In genomic region chr9:17587968-17588550, GRCm38 (mm10) we compare ENCODE assay signal across 27 mouse cellular contexts.
DNase-seq lines count a peak whose midpoint lies in the region; ATAC-seq and TF ChIP-seq lines count a peak whose summit lies in the region.
"Had no signal": no experiment of that assay in that cellular context is flagged by ENCODE, and none has a peak within 500 bp of the region (broad histone marks: within the 10 kb centered on the region; RNA-seq: fewer than 3 reads in every experiment).

No protein-coding gene starts in this region.

- H3K36me3 ChIP-seq in hindbrain, postnatal 0 days (ENCODE audit: insufficient read depth, low read length) = no peaks in the 10 kb centered on the region
- H3K36me3 ChIP-seq in hindbrain, embryonic 14.5 days (replicated peaks; ENCODE audit: control insufficient read depth, insufficient read depth) = no peaks in the 10 kb centered on the region
- no peaks in the 10 kb centered on the region for H3K36me3 ChIP-seq in neural tube, embryonic 11.5 days (ENCODE audit: control insufficient read depth, insufficient read depth, low read length)
- H3K36me3 ChIP-seq: embryonic facial prominence, embryonic 15.5 days; G1E; liver, embryonic 15.5 days; midbrain, embryonic 10.5 days had no signal

- no peak overlapping the region for H3K4me3 ChIP-seq in hindbrain, postnatal 0 days (ENCODE audit: low read length)
- H3K4me3 ChIP-seq in hindbrain, embryonic 14.5 days (replicated peaks; ENCODE audit: low read length) = no peak overlapping the region
- no peak overlapping the region for H3K4me3 ChIP-seq in neural tube, embryonic 11.5 days (ENCODE audit: low read depth, low read length)
- H3K4me3 ChIP-seq: embryonic facial prominence, embryonic 15.5 days; forebrain, embryonic 13.5 days; left cerebral cortex, adult 2 months; liver, embryonic 15.5 days; midbrain, embryonic 10.5 days had no signal

- H3K4me2 ChIP-seq in hindbrain, postnatal 0 days (ENCODE audit: low read depth, low read length) = no peak overlapping the region
- no peak overlapping the region for H3K4me2 ChIP-seq in hindbrain, embryonic 14.5 days (replicated peaks)
- H3K4me2 ChIP-seq in neural tube, embryonic 11.5 days (ENCODE audit: low read depth) = no peak overlapping the region
- H3K4me2 ChIP-seq: embryonic facial prominence, embryonic 15.5 days; forebrain, embryonic 13.5 days; liver, embryonic 15.5 days; lung, embryonic 14.5 days had no signal

- no peaks in the 10 kb centered on the region for H3K27me3 ChIP-seq in hindbrain, postnatal 0 days (ENCODE audit: insufficient read depth, low read length)
- no peaks in the 10 kb centered on the region for H3K27me3 ChIP-seq in hindbrain, embryonic 14.5 days (ENCODE audit: control insufficient read depth, insufficient read depth, low read length)
- H3K27me3 ChIP-seq in neural tube, embryonic 11.5 days (ENCODE audit: control insufficient read depth, insufficient read depth, low read length) = no peaks in the 10 kb centered on the region
- H3K27me3 ChIP-seq: embryonic facial prominence, embryonic 15.5 days; forebrain, embryonic 13.5 days; liver, embryonic 15.5 days had no signal

- no peaks in the 10 kb centered on the region for H3K9me3 ChIP-seq in hindbrain, postnatal 0 days (ENCODE audit: low read length)
- no peaks in the 10 kb centered on the region for H3K9me3 ChIP-seq in hindbrain, embryonic 14.5 days (ENCODE audit: control insufficient read depth, low read length)
- H3K9me3 ChIP-seq in neural tube, embryonic 11.5 days (ENCODE audit: control insufficient read depth, low read length) = no peaks in the 10 kb centered on the region
- H3K9me3 ChIP-seq: embryonic facial prominence, embryonic 15.5 days; forebrain, embryonic 13.5 days; G1E; liver, embryonic 15.5 days; midbrain, embryonic 10.5 days had no signal

- WGBS in hindbrain, postnatal 0 days = 59% methylated on average over 2 of the region's 2 CpGs
- WGBS in hindbrain, embryonic 14.5 days = 65% methylated on average over 2 of the region's 2 CpGs
- WGBS in neural tube, embryonic 11.5 days = 64% methylated on average over 2 of the region's 2 CpGs

- peak; percentile 7 for DNase-seq in cerebellum, postnatal 10 days
- no peak for DNase-seq in cerebellum, adult 18-20 months
- peak; percentile 14 for DNase-seq in hindbrain, postnatal 0 days (ENCODE audit: low spot score)
- no peak for DNase-seq in hindbrain, embryonic 14.5 days (ENCODE audit: low spot score)
- DNase-seq in neural tube, embryonic 11.5 days (ENCODE audit: low spot score) = peak; percentile 16
- no peak for DNase-seq in neural tube, embryonic 10.5 days (ENCODE audit: extremely low spot score, low spot score)
- DNase-seq in left cerebral cortex, postnatal 10 days (ENCODE audit: extremely low spot score in 1 of 2, low spot score in 2 of 2) = no peak
- DNase-seq in heart, postnatal 14 days = no peak
- DNase-seq: adrenal gland, adult 8-10 months; cerebellum, adult 11 months; cerebellum, adult 9-11 months; gastrocnemius, postnatal 14 days; kidney, adult 9 months; kidney, postnatal 14 days; lung, embryonic 14.5 days; lung, postnatal 14 days; right cerebral cortex, postnatal 4 days; thymus, adult 18-20 months; thymus, postnatal 36 days had no signal

- ATAC-seq in hindbrain, postnatal 0 days = no peak
- no peak for ATAC-seq in hindbrain, embryonic 14.5 days (ENCODE audit: low FRiP score)
- ATAC-seq in neural tube, embryonic 11.5 days (ENCODE audit: insufficient read depth, low FRiP score, low TSS enrichment) = no peak
- ATAC-seq: forebrain, embryonic 13.5 days; intestine, embryonic 16.5 days had no signal

- H3K27ac ChIP-seq in hindbrain, postnatal 0 days = no peak overlapping the region
- no peak overlapping the region for H3K27ac ChIP-seq in hindbrain, embryonic 14.5 days
- H3K27ac ChIP-seq in neural tube, embryonic 11.5 days (ENCODE audit: low read depth, low read length) = no peak overlapping the region
- H3K27ac ChIP-seq: embryonic facial prominence, embryonic 15.5 days; forebrain, embryonic 13.5 days; left cerebral cortex, adult 2 months; liver, embryonic 15.5 days; midbrain, embryonic 10.5 days; stomach, postnatal 0 days had no signal

- intact Hi-C loops in left cerebral cortex, postnatal 10 days (cut with DNase I) = no loop called here
- intact Hi-C loops in heart, postnatal 14 days (cut with DNase I) = no loop called here

- no peak overlapping the region for H3K9ac ChIP-seq in hindbrain, postnatal 0 days (replicated peaks; ENCODE audit: low read length)
- H3K9ac ChIP-seq in hindbrain, embryonic 14.5 days = no peak overlapping the region
- H3K9ac ChIP-seq in neural tube, embryonic 11.5 days (ENCODE audit: low read length) = no peak overlapping the region
- H3K9ac ChIP-seq: embryonic facial prominence, embryonic 15.5 days; forebrain, embryonic 13.5 days; liver, embryonic 15.5 days; lung, embryonic 14.5 days had no signal

- H3K4me1 ChIP-seq in hindbrain, postnatal 0 days (ENCODE audit: insufficient read depth, low read length) = no peaks in the 10 kb centered on the region
- no peaks in the 10 kb centered on the region for H3K4me1 ChIP-seq in hindbrain, embryonic 14.5 days (replicated peaks; ENCODE audit: control insufficient read depth, insufficient read depth, low read length)
- no peaks in the 10 kb centered on the region for H3K4me1 ChIP-seq in neural tube, embryonic 11.5 days (ENCODE audit: control insufficient read depth, insufficient read depth, low read length)
- H3K4me1 ChIP-seq: embryonic facial prominence, embryonic 15.5 days; forebrain, embryonic 13.5 days; liver, embryonic 15.5 days; midbrain, embryonic 10.5 days had no signal

- no peak for TF ChIP-seq CTCF in hindbrain, postnatal 0 days (IDR thresholded peaks at IDR 0.05; ENCODE audit: low read depth)

Comparison
In these comparisons a context has a peak if more than half of its experiments do, and no peak if none do; other contexts are left out.
1. DNase-seq: peak in cerebellum, postnatal 10 days (2 of 2), hindbrain, postnatal 0 days (single experiment) and neural tube, embryonic 11.5 days (single experiment); none in cerebellum, adult 18-20 months (0 of 2), hindbrain, embryonic 14.5 days (single experiment), neural tube, embryonic 10.5 days (single experiment), left cerebral cortex, postnatal 10 days (0 of 2) and heart, postnatal 14 days (0 of 2).